Mouse (Mus musculus) mature B cell (primary cell): Measurements from ENCODE around the gene 4930433I11Rik.
"Not testable (repeated sequence)": the region's sequence is repeated elsewhere in the genome, so short reads cannot be mapped to it uniquely, and the experiment has no call there.

Experiments used
- in situ Hi-C: fragments of 300-500 bp; cut with MboI; formaldehyde crosslinking; loops from 2 replicates; pipeline ENCODE4 v1.14.3; 2019

4930433I11Rik gene

DNA sequence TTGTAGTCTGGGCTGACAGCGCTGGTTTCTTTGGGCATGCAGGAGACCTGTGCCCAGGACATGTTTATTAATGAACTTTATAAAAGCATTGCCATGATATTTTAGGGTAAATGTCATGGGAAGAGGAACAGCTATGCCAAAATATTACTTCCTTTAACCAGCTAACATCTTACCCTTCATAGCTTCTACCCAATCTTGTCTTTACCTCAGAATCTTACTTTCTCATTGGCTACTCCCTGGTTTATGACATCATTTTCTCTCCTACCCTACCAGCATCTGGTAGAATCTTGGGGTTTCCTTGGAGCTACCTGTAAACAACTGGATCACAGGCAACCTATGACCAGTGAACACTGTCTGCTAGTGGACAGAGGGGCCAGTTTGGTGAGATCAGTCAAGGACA is at the start of gene 4930433I11Rik:
TSS of gene 4930433I11Rik (plus strand) at position 301 of the 400 bp plus-strand sequence.
- in situ Hi-C loops = no loop called here

DNA sequence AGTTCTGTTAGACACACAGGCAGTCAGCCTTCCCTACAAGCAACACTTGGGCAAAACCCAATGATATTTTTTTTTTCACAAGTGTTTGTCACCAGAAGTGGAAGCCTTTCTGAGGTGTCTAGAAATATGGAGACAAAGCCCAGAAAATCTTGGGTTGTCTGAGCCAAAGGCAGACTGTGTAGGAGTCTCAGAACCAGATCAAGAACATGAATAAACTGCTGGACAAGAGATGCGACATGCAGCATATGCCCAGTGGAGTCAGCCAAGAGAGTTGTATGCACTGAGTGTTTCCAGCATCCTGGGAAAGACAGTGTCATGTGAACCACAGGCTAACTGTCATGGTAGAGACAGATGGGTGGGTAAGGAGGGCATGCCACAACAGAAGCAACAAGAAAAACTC is 48.0 kb upstream of the 4930433I11Rik start:
- in situ Hi-C loops = no loop called here

DNA sequence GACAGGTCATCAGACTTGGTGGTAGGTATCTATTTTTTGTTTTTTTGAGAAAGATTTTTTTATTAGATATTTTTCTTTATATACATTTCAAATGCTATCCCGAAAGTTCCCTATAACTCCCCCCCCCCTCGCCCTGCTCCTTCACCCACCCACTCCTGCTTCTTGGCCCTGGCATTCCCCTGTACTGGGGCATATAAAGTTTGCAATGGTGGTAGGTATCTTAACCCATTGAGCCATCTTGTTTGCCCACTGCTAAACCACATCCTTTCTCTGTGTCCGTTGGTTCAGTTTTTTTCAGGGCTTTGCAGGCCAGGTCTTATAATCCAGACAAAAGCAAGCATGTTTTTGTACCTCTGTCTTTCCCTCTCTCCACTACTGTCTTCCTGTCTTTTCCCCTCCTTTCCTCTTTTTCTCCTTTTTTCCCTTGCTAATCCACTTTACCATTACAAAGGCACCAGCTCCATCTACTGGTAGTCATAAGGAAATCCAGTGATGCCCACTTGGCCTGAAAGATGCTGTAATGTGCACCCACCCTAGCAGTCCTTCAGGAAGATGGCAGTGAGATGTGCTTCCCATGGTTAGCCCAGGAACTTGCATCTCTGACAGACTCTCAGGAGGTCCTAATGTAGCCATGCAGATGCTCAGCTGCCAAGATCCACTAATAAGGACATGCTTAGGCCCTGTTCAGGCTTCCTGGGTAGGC is 45.0 kb upstream of the 4930433I11Rik start:
- in situ Hi-C loops = no loop called here

DNA sequence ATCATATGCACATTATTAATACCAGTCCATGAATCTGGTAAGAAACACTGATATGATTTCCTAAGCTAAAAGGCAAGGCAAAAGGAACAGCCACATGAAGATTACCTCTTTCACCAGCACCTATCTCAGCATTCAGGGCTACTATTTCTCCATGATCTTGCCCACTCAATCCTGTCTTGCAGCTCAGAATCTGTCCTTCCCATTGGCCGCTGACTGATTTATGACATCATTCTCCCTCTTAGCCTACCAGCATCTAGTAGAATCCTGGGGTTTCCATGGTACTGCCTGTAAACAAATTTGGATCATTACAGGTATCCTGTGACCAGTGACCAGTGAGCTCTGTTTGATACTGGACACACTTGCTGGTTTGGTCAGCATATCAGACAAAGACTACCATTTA is 45.1 kb downstream of the 4930433I11Rik start, which contains the start of gene Gm4884:
TSS of gene Gm4884 (plus strand) at position 301 of the 400 bp plus-strand sequence.
- in situ Hi-C loops = not testable (repeated sequence)

DNA sequence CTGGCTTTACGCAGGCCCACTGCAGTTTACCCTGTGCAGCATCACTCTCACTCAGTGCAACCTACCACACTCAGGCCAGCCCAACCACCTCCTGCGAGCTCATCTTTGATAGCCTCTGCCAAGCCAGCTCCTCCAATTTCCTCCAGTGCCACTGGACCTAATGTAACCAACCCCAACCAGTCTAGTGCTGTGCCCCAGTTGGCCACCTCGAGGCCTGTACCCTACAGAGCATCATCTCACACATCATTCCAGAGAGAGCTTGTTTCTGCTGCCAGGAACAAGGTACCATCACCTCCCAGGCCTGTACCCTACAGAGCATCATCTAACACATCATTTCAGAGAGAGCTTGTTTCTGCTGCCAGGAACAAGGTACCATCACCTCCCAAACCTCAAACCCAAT is 56.7 kb downstream of the 4930433I11Rik start:
- in situ Hi-C loops = not testable (repeated sequence)
